Mouse (Mus musculus) hematopoietic multipotent progenitor cell, adult 10-12 weeks (in vitro differentiated cells): Measurements from ENCODE around the gene Olfr1178. TPM values are rescaled to one million over a fixed set of nuclear protein-coding genes. Genes with fewer than 3 reads are reported as not detected.

Source experiments
- polyA plus RNA-seq: library from polyadenylated mRNA; stranded (reverse); fragments of >175 nt; gene quantifications from 2 replicates; pipeline ENCODE4 v1.2.3, GENCODE M21; 2012; ENCODE audit warnings: low replicate concordance

Gene Olfr1178
- polyA plus RNA-seq = not detected in 2 replicates

GRCm38 (mm10) chr2:88386762-88387161, at the start of gene Olfr1178:
TSS of gene Olfr1178 (plus strand) at chr2:88387062.

GRCm38 (mm10) chr2:88346392-88346791, 40.5 kb upstream of the Olfr1178 start, which contains the start of gene Olfr1177-ps:
TSS of gene Olfr1177-ps (minus strand) at chr2:88346492.

GRCm38 (mm10) chr2:88406353-88406752, 19.5 kb downstream of the Olfr1178 start, which contains the start of gene Olfr1179:
TSS of gene Olfr1179 (minus strand) at chr2:88406453.

GRCm38 (mm10) chr2:88419051-88419450, 32.2 kb downstream of the Olfr1178 start, which contains the start of gene Olfr1180:
TSS of gene Olfr1180 (minus strand) at chr2:88419151.

GRCm38 (mm10) chr2:88426071-88426470, 39.2 kb downstream of the Olfr1178 start, which contains the start of gene Olfr1181:
TSS of gene Olfr1181 (minus strand) at chr2:88426171.

GRCm38 (mm10) chr2:88449031-88449430, 62.2 kb downstream of the Olfr1178 start, which contains the start of gene Gm13757:
TSS of gene Gm13757 (minus strand) at chr2:88449131.

Other genes with a start within 250 kb of the Olfr1178 start
- not detected in 2 replicates for gene Olfr1167, start 231.9 kb upstream of the Olfr1178 start, polyA plus RNA-seq
- not detected in 2 replicates for gene Olfr1168, start 205.2 kb upstream of the Olfr1178 start, polyA plus RNA-seq
- not detected in 2 replicates for gene Olfr1170, start 158.7 kb upstream of the Olfr1178 start, polyA plus RNA-seq
- not detected in 2 replicates for gene Olfr1173, start 107.2 kb upstream of the Olfr1178 start, polyA plus RNA-seq
- not detected in 2 replicates for gene Olfr1174-ps, start 71.9 kb upstream of the Olfr1178 start, polyA plus RNA-seq
- gene Olfr1175-ps, start 59.8 kb upstream of the Olfr1178 start, polyA plus RNA-seq = not detected in 2 replicates
- gene Olfr1176, start 50.3 kb upstream of the Olfr1178 start, polyA plus RNA-seq = not detected in 2 replicates
- not detected in 2 replicates for gene Olfr1177-ps, start 40.6 kb upstream of the Olfr1178 start, polyA plus RNA-seq
- gene Olfr1179, start 19.4 kb downstream of the Olfr1178 start, polyA plus RNA-seq = not detected in 2 replicates
- gene Olfr1180, start 32.1 kb downstream of the Olfr1178 start, polyA plus RNA-seq = not detected in 2 replicates
- not detected in 2 replicates for gene Olfr1181, start 39.1 kb downstream of the Olfr1178 start, polyA plus RNA-seq
- gene Gm13757, start 62.1 kb downstream of the Olfr1178 start, polyA plus RNA-seq = not detected in 2 replicates
- gene Olfr1183, start 67.8 kb downstream of the Olfr1178 start, polyA plus RNA-seq = not detected in 2 replicates
- gene Olfr1184, start 96.5 kb downstream of the Olfr1178 start, polyA plus RNA-seq = not detected in 2 replicates
- not detected in 2 replicates for gene Olfr1185-ps1, start 106.3 kb downstream of the Olfr1178 start, polyA plus RNA-seq
- not detected in 2 replicates for gene Olfr1186, start 131.5 kb downstream of the Olfr1178 start, polyA plus RNA-seq
- gene Olfr1188, start 169.9 kb downstream of the Olfr1178 start, polyA plus RNA-seq = not detected in 2 replicates
- gene Olfr1189, start 199.4 kb downstream of the Olfr1178 start, polyA plus RNA-seq = not detected in 2 replicates